Mouse (Mus musculus) megakaryocyte, embryonic 14.5 days (primary cell): ENCODE results near the gene Prdm2.

Source experiments
- FLI1 ChIP-seq: IDR thresholded peaks from 2 replicates; pipeline ENCODE4 v1.6.1; 2012; ENCODE audit warnings: low read length, inconsistent platforms, mixed read lengths
- GATA1 ChIP-seq: IDR thresholded peaks from 3 replicates; pipeline ENCODE4 v1.6.1; 2012; ENCODE audit warnings: mixed read lengths, low read length, inconsistent platforms, borderline replicate concordance

GRCm38 (mm10) chr4:143129261-143129760, 83.5 kb downstream of the Prdm2 start:
- TF ChIP-seq GATA1 (no peak), FLI1 (no peak)
